Mouse (Mus musculus) cerebellum, postnatal 25 days (tissue): Measurements from ENCODE around the gene Sipa1l3.

Experiments
- DNase-seq, 2 experiments: peaks; one replicate each; pipeline ENCODE4 v3.0.0; 2021; ENCODE audit warnings: mixed read lengths in 2 of 2

The Sipa1l3 gene

DNA sequence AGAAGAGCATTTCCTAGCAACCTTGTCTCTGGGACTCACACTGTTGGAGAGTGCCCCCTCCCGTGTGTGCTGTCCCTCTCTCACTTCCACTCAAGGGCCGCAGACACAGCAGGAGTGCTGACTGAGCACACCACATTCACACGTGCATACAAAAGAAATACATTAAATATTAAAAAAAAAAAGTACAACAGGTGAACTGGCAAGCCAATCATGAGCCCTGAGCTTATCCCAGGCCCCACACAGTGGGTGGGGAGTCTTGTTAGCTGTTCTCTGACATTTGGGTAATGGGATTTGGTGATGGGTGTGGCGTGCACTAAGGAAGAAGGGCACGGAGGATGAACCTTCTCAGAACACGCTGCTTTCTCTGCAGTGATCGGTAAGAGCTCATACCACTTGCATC is 215.8 kb downstream of the Sipa1l3 start:
- no peak for DNase-seq

DNA sequence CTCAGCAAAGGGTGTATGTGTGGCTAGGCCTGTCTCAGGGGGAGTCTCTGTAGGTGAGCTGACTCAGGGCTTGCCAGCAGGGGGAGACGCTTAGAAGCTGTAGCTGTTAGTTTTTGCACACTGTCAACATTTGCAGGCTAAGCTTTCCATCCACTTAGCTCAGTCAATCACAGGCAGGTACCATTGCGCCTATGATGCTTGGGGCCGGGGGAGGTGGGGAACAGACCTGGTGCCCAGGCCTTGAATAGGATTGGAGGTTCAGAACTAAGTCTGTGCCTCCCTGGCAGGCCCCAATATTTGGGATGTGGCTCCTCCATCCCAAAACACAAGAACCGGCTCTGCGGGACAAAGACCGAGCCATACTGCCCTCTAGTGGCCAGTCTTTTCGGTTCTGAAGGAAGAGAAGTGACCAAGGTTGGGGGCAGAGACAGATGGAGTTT is 217.3 kb downstream of the Sipa1l3 start:
- peak; percentile 78 to 89 for DNase-seq

GRCm38 (mm10) chr7:29296998-29297397 is 221.4 kb downstream of the Sipa1l3 start:
- DNase-seq = peak; percentile 67 to 80

DNA sequence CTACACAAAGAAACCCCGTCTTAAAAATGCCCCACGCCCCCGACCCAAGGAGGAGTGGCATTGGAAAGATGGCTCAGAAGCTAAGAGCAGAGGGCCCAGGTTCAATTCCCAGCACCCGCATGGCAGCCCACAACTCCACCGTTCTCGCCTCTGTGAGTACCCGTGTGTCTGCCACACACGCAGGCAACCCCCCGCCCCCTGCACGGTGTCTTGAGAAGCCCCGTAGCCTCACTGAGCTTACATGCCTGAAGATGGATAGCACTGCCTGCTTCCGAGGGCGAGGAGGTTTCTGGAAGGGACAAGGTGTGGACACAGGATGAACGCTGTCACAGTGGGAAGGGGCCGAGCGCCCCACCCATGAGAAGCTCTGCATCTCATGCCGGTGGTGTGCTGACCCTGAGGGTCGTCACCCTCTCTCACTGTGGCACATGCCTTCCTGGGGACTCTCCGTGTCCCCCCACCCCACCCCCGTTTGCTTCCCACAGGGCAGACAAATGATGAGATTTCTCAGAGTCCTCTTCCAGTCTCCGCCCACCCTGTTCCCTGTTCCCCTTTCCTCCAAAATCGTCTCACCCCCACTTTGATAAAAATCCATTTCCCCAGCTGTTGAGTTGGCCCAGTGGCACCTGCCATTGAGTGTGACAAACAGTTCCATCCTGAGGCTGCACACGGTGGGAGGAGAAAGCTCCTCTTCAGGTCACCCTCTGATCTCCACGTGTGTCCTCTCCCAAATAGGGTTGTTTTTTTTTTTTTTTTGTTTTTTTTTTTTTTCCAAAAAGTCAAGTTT is 222.4 kb downstream of the Sipa1l3 start:
- no peak for DNase-seq

GRCm38 (mm10) chr7:29294111-29294761 is 224.2 kb downstream of the Sipa1l3 start:
- DNase-seq = peak in 1 of 2 experiments; percentile 4

- peak in 1 of 2 experiments; percentile 19 for DNase-seq
Measured at GRCm38 (mm10) chr7:29293131-29294065, 225.0 kb downstream of the Sipa1l3 start.

DNA sequence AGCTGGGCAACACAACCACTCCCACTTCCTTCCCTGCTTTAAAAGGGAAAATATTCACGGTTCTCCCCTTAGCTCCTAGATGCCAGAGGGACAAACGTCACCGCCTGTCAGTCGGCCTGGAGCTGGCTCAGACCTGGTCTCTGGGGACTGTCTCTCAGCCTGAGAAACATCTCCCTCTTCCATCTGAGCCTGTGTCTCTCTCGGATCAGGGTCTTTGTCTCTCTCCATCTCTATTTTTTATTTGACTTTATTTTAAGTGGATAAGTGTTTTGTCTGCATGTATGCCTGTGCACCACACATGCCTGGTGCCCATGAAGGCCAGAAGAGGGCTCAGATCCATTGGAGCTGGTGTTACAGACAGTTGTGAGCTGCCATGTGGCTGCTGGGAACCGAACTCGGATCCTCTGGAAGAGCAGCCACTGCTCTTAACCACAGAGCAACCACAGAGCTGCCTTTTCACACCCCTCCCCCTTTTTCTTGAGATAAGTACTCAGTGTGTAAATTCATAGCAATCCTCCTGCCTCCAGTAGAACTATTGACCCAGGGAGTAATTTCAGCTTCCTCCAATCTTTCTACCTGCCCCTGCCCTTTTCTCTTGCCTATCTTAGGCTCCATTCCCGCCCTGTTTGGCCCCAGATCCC is 225.9 kb downstream of the Sipa1l3 start:
- DNase-seq = no peak

GRCm38 (mm10) chr7:29291616-29292457 is 226.6 kb downstream of the Sipa1l3 start:
- DNase-seq = peak; percentile 80 to 87

GRCm38 (mm10) chr7:29290691-29291485 is 227.6 kb downstream of the Sipa1l3 start:
- DNase-seq = peak; percentile 30 to 40

DNA sequence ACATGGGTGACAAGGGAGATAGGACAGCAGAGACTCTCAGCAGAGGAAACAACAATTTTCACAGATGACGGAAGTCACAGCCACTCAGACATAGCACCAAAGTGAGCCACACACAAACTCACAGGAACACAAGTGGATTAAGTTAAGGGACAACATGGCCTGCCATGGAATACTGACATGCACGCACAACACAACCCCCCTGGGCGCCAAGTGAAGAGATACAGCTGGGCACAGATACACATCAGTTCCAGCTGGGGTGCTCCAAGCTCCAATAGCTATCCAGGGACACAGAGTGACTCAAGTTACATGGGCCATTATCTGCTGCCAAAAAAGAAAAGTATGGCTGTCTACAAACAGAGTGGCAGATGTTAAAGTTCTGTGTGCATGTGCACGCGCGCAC is 228.6 kb downstream of the Sipa1l3 start:
- no peak for DNase-seq

DNA sequence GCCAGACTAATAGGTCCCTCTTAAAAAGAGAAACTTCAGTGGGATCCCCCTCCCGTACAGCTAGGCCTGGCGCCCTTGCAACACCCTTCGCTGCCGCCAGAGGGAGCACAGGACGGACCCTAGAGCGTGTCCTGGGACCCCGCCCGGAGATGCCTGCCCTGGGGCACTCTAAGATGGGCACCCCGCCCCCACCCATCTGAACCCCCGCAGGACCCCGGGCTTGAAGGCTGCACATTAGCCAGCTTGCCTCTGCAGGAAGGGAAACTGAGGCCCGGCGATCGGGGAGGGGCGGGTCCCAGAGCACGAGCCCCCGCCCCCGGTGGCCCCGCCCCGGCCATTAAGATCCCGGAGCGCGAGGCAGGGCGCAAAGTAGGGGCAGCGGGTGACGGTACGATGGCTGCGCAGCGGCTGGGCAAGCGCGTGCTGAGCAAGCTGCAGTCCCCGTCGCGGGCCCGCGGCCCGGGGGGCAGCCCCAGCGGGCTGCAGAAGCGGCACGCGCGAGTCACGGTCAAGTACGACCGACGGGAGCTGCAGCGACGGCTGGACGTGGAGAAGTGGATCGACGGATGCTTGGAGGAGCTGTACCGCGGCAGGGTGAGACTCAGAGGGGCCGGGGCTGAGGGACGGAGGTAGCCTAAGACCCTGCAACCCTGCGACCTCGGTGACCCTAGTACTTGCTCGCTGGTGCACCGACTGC is 229.4 kb downstream of the Sipa1l3 start, which contains the start of gene Ppp1r14a:
TSS of gene Ppp1r14a (plus strand) at position 367 of the 697 bp plus-strand sequence.
- DNase-seq = peak; percentile 76 to 86

DNA sequence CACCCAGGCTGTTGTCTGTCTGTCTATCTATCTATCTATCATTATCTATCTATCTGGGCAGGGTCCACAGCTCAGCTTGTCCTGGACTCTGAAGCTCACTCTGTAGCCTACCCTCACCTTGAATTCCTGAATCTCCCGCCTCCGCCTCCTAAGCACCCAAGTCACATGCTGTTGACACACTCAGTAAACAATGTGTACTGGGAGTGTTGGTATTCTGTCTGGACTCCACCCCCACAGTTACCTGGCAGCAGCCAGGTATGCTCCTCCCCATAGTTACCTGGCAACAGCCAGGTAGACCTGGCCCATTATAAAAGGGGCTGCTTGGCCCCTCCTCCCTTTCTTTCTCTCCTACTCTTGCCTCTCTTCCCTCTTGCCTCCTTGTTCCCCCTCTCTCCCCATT is 230.4 kb downstream of the Sipa1l3 start:
- DNase-seq = no peak

- no peak for DNase-seq
Measured at GRCm38 (mm10) chr7:29287481-29287880, 231.0 kb downstream of the Sipa1l3 start.

DNA sequence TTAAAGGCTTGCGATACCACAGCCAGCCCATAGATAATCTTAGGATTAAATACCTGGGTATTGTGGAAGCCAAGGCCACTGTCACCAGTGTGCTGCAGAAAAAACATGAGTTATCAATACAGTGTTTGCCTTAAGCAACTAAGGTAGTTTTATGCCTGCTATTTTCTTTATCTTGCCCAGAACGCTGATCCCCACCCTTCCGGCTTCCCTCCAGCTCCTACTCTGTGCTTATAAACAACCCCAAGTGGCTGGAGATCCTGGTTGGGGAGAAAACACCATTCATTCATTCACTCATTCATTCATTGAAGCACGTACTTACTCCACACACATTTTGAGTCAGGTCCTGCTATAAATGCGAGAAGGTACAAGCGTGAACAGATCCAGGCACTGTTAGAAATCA is 233.9 kb downstream of the Sipa1l3 start:
- DNase-seq = no peak

DNA sequence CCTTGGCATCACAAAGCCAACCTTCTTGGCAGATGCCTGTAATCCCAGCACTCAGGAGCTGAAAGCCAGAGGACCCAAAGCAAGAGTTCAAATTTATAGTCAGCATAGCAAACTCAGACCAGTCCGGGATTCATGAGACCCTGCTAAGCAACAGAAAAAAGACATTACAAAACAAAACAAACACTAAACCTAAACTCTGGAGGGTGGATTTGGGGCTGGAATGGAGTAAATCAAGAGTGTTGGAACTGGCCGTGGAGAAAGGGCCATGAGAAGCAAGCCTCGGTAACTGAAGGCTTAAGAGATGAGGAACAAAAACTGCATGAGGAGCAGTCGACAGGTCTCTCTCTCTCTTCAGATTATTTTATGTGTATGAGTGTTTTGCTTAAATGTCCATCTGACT is 234.6 kb downstream of the Sipa1l3 start:
- DNase-seq = no peak

DNA sequence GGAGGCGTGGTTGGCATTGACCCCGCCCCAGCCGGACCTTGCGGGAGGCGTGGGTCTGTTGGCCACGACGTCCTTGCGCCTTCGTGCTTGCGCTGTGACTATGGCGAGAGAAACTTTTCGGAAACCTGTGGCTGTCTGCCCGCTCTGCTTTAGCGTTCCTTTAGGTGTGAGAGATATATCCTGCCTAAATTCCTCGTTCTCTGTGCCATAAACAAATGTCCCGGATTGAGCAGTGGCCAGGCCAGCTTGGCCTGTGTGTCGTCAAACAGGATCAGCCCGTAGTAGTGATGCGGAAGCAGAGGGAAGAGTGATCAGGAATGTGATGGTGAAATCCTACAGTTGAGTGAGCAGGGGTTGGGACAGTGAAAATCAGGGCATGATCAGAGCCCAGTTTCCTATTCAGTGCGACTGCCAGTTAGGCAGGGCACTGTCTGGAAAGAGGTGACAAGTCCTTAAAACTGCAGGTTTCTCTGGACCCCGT is 236.3 kb downstream of the Sipa1l3 start:
- DNase-seq = no peak

DNA sequence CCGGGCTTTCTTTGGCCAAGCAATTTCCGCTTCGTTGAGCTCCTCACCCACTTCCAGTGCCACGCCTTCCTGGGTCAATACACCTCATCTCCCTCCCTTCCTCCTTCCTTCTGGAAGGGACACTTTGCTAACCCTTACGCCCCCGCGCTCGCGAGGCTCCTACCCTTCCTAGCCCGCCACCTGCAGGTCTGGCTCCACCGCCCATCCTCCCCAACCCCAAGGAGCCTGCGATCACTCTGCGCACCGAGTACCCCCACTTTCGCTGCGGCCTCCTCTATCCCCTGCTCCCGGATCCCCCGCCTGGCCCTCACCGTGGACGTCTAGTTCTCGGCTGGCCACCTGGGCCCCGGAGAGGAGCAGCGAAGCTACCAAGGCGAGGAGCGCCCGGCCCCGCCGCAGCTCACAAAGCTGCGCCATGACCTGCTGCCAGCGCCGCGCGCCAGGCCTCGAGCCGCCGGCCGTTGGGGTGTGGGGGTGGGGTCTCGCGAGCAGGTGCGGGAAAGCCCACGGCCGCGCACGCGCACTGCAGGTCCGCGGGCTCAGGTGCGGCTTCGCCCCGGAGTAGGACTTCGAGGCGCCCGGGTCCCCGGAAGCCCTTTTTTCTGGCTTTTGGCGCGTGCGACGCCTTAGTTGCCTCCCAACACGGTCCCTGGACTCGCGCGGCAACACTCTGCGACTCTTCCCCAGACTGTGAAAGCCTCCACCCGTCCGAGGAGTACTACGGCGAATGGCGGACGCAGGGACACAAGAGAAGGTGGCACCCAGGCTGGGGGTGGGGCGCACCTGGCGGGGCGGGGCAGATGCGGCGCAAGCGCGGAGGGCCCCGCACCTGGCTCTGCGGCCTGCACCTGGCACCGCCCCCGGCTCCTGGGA is 237.0 kb downstream of the Sipa1l3 start, which contains the start of gene Spint2:
TSS of gene Spint2 (minus strand) at position 712 of the 873 bp plus-strand sequence.
- peak; percentile 84 to 91 for DNase-seq

DNA sequence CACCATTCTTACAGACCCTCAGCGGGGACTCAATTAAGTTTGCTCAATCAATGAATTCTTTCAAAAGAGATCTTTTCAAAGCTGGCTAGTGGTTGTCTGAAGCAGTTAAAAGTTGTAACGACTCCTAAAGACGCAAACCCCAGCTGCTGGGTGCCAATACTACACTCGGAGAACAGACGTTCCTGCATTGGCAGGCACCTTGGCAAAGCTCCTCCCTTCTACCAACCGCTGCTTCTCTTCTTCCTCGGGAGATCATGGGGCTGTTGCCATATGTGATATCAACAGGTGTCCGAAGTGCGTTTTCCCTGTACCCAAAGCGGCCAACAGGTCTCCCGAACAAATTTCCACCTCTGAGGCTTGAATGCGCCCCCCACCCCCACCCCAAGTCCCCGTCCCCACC is 237.6 kb downstream of the Sipa1l3 start:
- DNase-seq = peak in 1 of 2 experiments; percentile 27

DNA sequence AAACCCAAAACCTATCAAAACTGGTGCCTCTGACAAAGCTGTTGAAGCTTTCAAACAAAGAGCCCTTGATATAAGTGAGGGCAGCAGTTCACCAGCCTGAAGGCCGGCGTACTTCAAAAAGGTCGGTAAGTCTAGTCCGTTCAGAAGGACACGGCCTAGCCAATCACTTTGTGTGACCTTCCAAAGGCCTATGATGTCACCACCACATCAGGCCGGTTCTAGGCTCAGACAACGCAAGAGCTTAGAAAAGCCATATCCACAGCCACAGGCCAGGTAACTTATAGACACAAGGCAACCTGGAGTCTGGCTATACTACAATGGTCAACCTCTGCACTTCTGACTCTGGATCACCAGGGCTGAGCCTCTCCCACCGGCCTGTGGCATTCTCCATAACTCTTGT is 238.5 kb downstream of the Sipa1l3 start:
- DNase-seq = no peak
